Comparison of ENCODE assay signal across 19 mouse cellular contexts in the genomic region with DNA sequence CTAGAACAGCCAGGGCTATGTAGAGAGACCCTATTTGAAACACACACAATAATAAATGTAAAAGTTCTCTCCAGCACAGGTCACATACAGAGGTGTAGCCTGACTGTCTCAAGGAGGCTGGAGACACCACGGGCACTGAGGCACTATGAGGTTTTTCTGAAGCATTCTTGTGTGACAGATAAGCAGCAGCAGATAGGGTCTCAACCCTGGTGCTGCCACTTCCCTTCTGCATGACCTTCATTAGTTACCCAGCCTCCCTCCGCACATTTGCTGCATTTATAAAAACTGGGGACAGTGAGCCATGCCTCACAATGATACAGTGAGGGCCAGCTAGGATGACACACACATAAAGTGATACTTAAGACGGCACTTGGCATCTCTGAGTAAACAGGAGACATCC. TPM values are rescaled to one million over a fixed set of nuclear protein-coding genes. Genes with fewer than 3 reads are reported as not detected.
DNase-seq lines count a peak whose midpoint lies in the region; ATAC-seq and TF ChIP-seq lines count a peak whose summit lies in the region.
"Had no signal": no experiment of that assay in that cellular context is flagged by ENCODE, and none has a peak within 500 bp of the region (broad histone marks: within the 10 kb centered on the region; RNA-seq: fewer than 3 reads in every experiment).

No protein-coding gene starts in this region.

- peaks cover 5% of the 10 kb centered on the region; the same call in 1 of the 2 replicates for H3K4me1 ChIP-seq in hindbrain, postnatal 0 days (ENCODE audit: insufficient read depth, low read length)
- peaks cover 6% of the 10 kb centered on the region; the same call in 1 of the 2 replicates for H3K4me1 ChIP-seq in hindbrain, embryonic 14.5 days (replicated peaks; ENCODE audit: control insufficient read depth, insufficient read depth, low read length)
- peaks cover 21% of the 10 kb centered on the region for H3K4me1 ChIP-seq in limb, embryonic 12.5 days (replicated peaks)
- H3K4me1 ChIP-seq in limb, embryonic 10.5 days: peaks cover 23% of the 10 kb centered on the region
- peaks cover 47% of the 10 kb centered on the region for H3K4me1 ChIP-seq in megakaryocyte, embryonic 14.5 days

- H3K36me3 ChIP-seq in hindbrain, postnatal 0 days (ENCODE audit: insufficient read depth, low read length): no peaks in the 10 kb centered on the region
- H3K36me3 ChIP-seq in hindbrain, embryonic 14.5 days (replicated peaks; ENCODE audit: control insufficient read depth, insufficient read depth): 0 out of 2 replicates have a peak, but pooled peaks cover 6% of the 10 kb centered on the region
- H3K36me3 ChIP-seq in limb, embryonic 12.5 days: peaks cover 36% of the 10 kb centered on the region
- H3K36me3 ChIP-seq in limb, embryonic 10.5 days: peaks cover 38% of the 10 kb centered on the region
- H3K36me3 ChIP-seq in megakaryocyte, embryonic 14.5 days (replicated peaks; ENCODE audit: low read length): peaks cover 35% of the 10 kb centered on the region
- H3K36me3 ChIP-seq: forebrain, embryonic 15.5 days had no signal

- no peak for DNase-seq in hindbrain, postnatal 0 days (ENCODE audit: low spot score)
- no peak for DNase-seq in hindbrain, embryonic 14.5 days (ENCODE audit: low spot score)
- no peak for DNase-seq in limb, embryonic 10.5 days (ENCODE audit: low spot score)
- no peak for DNase-seq in urinary bladder, adult 2 months (ENCODE audit: low spot score)
- DNase-seq: adrenal gland, adult 8-10 months; adrenal gland, postnatal 36 days; cerebellum, adult 11 months; cerebellum, adult 8-10 months; cerebellum, postnatal 14 days; gastrocnemius, postnatal 25 days; heart, adult 11 months; heart, postnatal 10 days had no signal

- H3K4me2 ChIP-seq in hindbrain, postnatal 0 days (ENCODE audit: low read depth, low read length): no peak overlapping the region
- no peak overlapping the region for H3K4me2 ChIP-seq in hindbrain, embryonic 14.5 days (replicated peaks)
- no peak overlapping the region for H3K4me2 ChIP-seq in limb, embryonic 12.5 days
- H3K4me2 ChIP-seq: embryonic facial prominence, embryonic 12.5 days; forebrain, embryonic 15.5 days; hindbrain, embryonic 13.5 days had no signal

- no peaks in the 10 kb centered on the region for H3K9me3 ChIP-seq in hindbrain, postnatal 0 days (ENCODE audit: low read length)
- H3K9me3 ChIP-seq in hindbrain, embryonic 14.5 days (ENCODE audit: control insufficient read depth, low read length): no peaks in the 10 kb centered on the region
- H3K9me3 ChIP-seq in limb, embryonic 12.5 days: no peaks in the 10 kb centered on the region; the same call in 1 of the 2 replicates
- no peaks in the 10 kb centered on the region for H3K9me3 ChIP-seq in limb, embryonic 10.5 days (replicated peaks)
- no peaks in the 10 kb centered on the region for H3K9me3 ChIP-seq in megakaryocyte, embryonic 14.5 days
- H3K9me3 ChIP-seq: embryonic facial prominence, embryonic 12.5 days; forebrain, embryonic 15.5 days; hindbrain, embryonic 13.5 days had no signal

- H3K27ac ChIP-seq in hindbrain, postnatal 0 days: no peak overlapping the region
- no peak overlapping the region for H3K27ac ChIP-seq in hindbrain, embryonic 14.5 days
- H3K27ac ChIP-seq in limb, embryonic 12.5 days: no peak overlapping the region
- H3K27ac ChIP-seq in limb, embryonic 10.5 days: no peak overlapping the region
- H3K27ac ChIP-seq: embryonic facial prominence, embryonic 12.5 days; forebrain, embryonic 15.5 days; hindbrain, embryonic 13.5 days had no signal

- 88% methylated on average over 3 of the region's 3 CpGs for WGBS in hindbrain, postnatal 0 days
- 87% methylated on average over 3 of the region's 3 CpGs for WGBS in hindbrain, embryonic 14.5 days
- 86% methylated on average over 3 of the region's 3 CpGs for WGBS in limb, embryonic 12.5 days
- 89% methylated on average over 3 of the region's 3 CpGs for WGBS in limb, embryonic 10.5 days

- no peak overlapping the region for H3K4me3 ChIP-seq in hindbrain, postnatal 0 days (ENCODE audit: low read length)
- no peak overlapping the region for H3K4me3 ChIP-seq in hindbrain, embryonic 14.5 days (replicated peaks; ENCODE audit: low read length)
- H3K4me3 ChIP-seq in limb, embryonic 12.5 days (replicated peaks): no peak overlapping the region
- no peak overlapping the region for H3K4me3 ChIP-seq in limb, embryonic 10.5 days
- peak overlapping the region; percentile 72 for H3K4me3 ChIP-seq in megakaryocyte, embryonic 14.5 days (replicated peaks)
- H3K4me3 ChIP-seq: embryonic facial prominence, embryonic 12.5 days; forebrain, embryonic 15.5 days; hindbrain, embryonic 13.5 days had no signal

- no peaks in the 10 kb centered on the region for H3K27me3 ChIP-seq in hindbrain, postnatal 0 days (ENCODE audit: insufficient read depth, low read length)
- H3K27me3 ChIP-seq in hindbrain, embryonic 14.5 days (ENCODE audit: control insufficient read depth, insufficient read depth, low read length): no peaks in the 10 kb centered on the region
- no peaks in the 10 kb centered on the region for H3K27me3 ChIP-seq in limb, embryonic 12.5 days
- H3K27me3 ChIP-seq in limb, embryonic 10.5 days (ENCODE audit: low read depth, poor library complexity, severe bottlenecking): no peaks in the 10 kb centered on the region
- no peaks in the 10 kb centered on the region for H3K27me3 ChIP-seq in megakaryocyte, embryonic 14.5 days (replicated peaks)
- H3K27me3 ChIP-seq: embryonic facial prominence, embryonic 12.5 days; forebrain, embryonic 15.5 days; hindbrain, embryonic 13.5 days had no signal

- ATAC-seq in hindbrain, postnatal 0 days: no peak
- no peak for ATAC-seq in hindbrain, embryonic 14.5 days (ENCODE audit: low FRiP score)
- no peak for ATAC-seq in limb, embryonic 12.5 days (ENCODE audit: insufficient number of reproducible peaks, insufficient read depth, low FRiP score, low TSS enrichment, low read depth)
- no peak for ATAC-seq in megakaryocyte, adult 5-6 weeks (ENCODE audit: poor library complexity, severe bottlenecking)
- ATAC-seq: forebrain, embryonic 15.5 days had no signal

- 0 out of 2 replicates have a peak overlapping the region, but pooled peaks have one; percentile 9 for H3K9ac ChIP-seq in hindbrain, postnatal 0 days (replicated peaks; ENCODE audit: low read length)
- H3K9ac ChIP-seq in hindbrain, embryonic 14.5 days: no peak overlapping the region
- H3K9ac ChIP-seq in limb, embryonic 12.5 days (replicated peaks): 0 out of 2 replicates have a peak overlapping the region, but pooled peaks have one; percentile 27
- H3K9ac ChIP-seq: embryonic facial prominence, embryonic 12.5 days; forebrain, embryonic 15.5 days; hindbrain, embryonic 13.5 days had no signal

- no peak for TF ChIP-seq CTCF in hindbrain, postnatal 0 days (IDR thresholded peaks at IDR 0.05; ENCODE audit: low read depth)

RNA-seq across cellular contexts. Expression of a gene that starts 8.5 kb away (rescaled TPM):
- total RNA-seq in hindbrain, postnatal 0 days (2014; rRNA removed): 52.5 and 75.6 TPM in 2 replicates
- 115 and 124 TPM in 2 replicates for polyA plus RNA-seq in hindbrain, postnatal 0 days (2015; fragmentation: Nextera tagmentation; extraction: Ambion mirVana)
- 102 and 103 TPM in 2 replicates for polyA plus RNA-seq in hindbrain, embryonic 14.5 days (2014; fragmentation: Nextera tagmentation; extraction: Ambion mirVana)
- polyA plus RNA-seq in limb, embryonic 12.5 days (2016; fragmentation: Nextera tagmentation; extraction: Ambion mirVana): 86.2 and 88.6 TPM in 2 replicates
- 71.4 and 73.5 TPM in 2 replicates for polyA plus RNA-seq in limb, embryonic 10.5 days (2016; fragmentation: Nextera tagmentation; extraction: Ambion mirVana)
- polyA plus RNA-seq in megakaryocyte, embryonic 14.5 days (2012; ENCODE audit: insufficient read depth, low replicate concordance): 132 and 150 TPM in 2 replicates
- total RNA-seq in megakaryocyte, adult 5-6 weeks (2015): 81.2 and 84.5 TPM in 2 replicates
- 32.8 and 37.5 TPM in 2 replicates for total RNA-seq in megakaryocyte, adult 5-6 weeks (2017)
- polyA plus RNA-seq in urinary bladder, adult 2 months (2012; rRNA removed): 64.2 and 81.2 TPM in 2 replicates

RNA-seq across cellular contexts. Expression of a gene that starts 9.4 kb away (rescaled TPM):
- 5.9 and 14.8 TPM in 2 replicates for total RNA-seq in hindbrain, postnatal 0 days (2014; rRNA removed)
- 20.6 and 23.5 TPM in 2 replicates for polyA plus RNA-seq in hindbrain, postnatal 0 days (2015; fragmentation: Nextera tagmentation; extraction: Ambion mirVana)
- polyA plus RNA-seq in hindbrain, embryonic 14.5 days (2014; fragmentation: Nextera tagmentation; extraction: Ambion mirVana): 11.9 and 13.3 TPM in 2 replicates
- 28.2 and 29.8 TPM in 2 replicates for polyA plus RNA-seq in limb, embryonic 12.5 days (2016; fragmentation: Nextera tagmentation; extraction: Ambion mirVana)
- polyA plus RNA-seq in limb, embryonic 10.5 days (2016; fragmentation: Nextera tagmentation; extraction: Ambion mirVana): 23.8 and 25.6 TPM in 2 replicates
- 7.1 and 45.9 TPM in 2 replicates for polyA plus RNA-seq in megakaryocyte, embryonic 14.5 days (2012; ENCODE audit: insufficient read depth, low replicate concordance)
- total RNA-seq in megakaryocyte, adult 5-6 weeks (2015): 0.47 and 0.78 TPM in 2 replicates
- total RNA-seq in megakaryocyte, adult 5-6 weeks (2017): 2.3 and 2.6 TPM in 2 replicates
- 18.7 and 21.4 TPM in 2 replicates for polyA plus RNA-seq in urinary bladder, adult 2 months (2012; rRNA removed)

RNA-seq across cellular contexts. Expression of a gene that starts 9.5 kb away (rescaled TPM):
- total RNA-seq in hindbrain, postnatal 0 days (2014; rRNA removed): 2,630 and 2,808 TPM in 2 replicates
- polyA plus RNA-seq in hindbrain, postnatal 0 days (2015; fragmentation: Nextera tagmentation; extraction: Ambion mirVana): 847 and 901 TPM in 2 replicates
- 911 and 1,154 TPM in 2 replicates for polyA plus RNA-seq in hindbrain, embryonic 14.5 days (2014; fragmentation: Nextera tagmentation; extraction: Ambion mirVana)
- 1,443 and 1,486 TPM in 2 replicates for polyA plus RNA-seq in limb, embryonic 12.5 days (2016; fragmentation: Nextera tagmentation; extraction: Ambion mirVana)
- polyA plus RNA-seq in limb, embryonic 10.5 days (2016; fragmentation: Nextera tagmentation; extraction: Ambion mirVana): 1,143 and 1,168 TPM in 2 replicates
- 120 and 279 TPM in 2 replicates for polyA plus RNA-seq in megakaryocyte, embryonic 14.5 days (2012; ENCODE audit: insufficient read depth, low replicate concordance)
- total RNA-seq in megakaryocyte, adult 5-6 weeks (2015): 2,783 and 3,111 TPM in 2 replicates
- 4,808 and 5,330 TPM in 2 replicates for total RNA-seq in megakaryocyte, adult 5-6 weeks (2017)
- 4,684 and 6,324 TPM in 2 replicates for polyA plus RNA-seq in urinary bladder, adult 2 months (2012; rRNA removed)

RNA-seq across cellular contexts. Expression of a gene that starts 20.4 kb away (rescaled TPM):
- 0.21 and 0.83 TPM in 2 replicates for total RNA-seq in hindbrain, postnatal 0 days (2014; rRNA removed)
- 1.2 and 1.4 TPM in 2 replicates for polyA plus RNA-seq in hindbrain, postnatal 0 days (2015; fragmentation: Nextera tagmentation; extraction: Ambion mirVana)
- 1.8 and 1.9 TPM in 2 replicates for polyA plus RNA-seq in hindbrain, embryonic 14.5 days (2014; fragmentation: Nextera tagmentation; extraction: Ambion mirVana)
- polyA plus RNA-seq in limb, embryonic 12.5 days (2016; fragmentation: Nextera tagmentation; extraction: Ambion mirVana): 11.7 and 12.9 TPM in 2 replicates
- polyA plus RNA-seq in limb, embryonic 10.5 days (2016; fragmentation: Nextera tagmentation; extraction: Ambion mirVana): 4.0 and 8.9 TPM in 2 replicates
- 0.07 TPM in 1 of 2 replicates, not detected in the other for polyA plus RNA-seq in megakaryocyte, embryonic 14.5 days (2012; ENCODE audit: insufficient read depth, low replicate concordance)
- total RNA-seq in megakaryocyte, adult 5-6 weeks (2015): 0.67 TPM in 1 of 2 replicates, not detected in the other
- 0.37 TPM in 1 of 2 replicates, not detected in the other for total RNA-seq in megakaryocyte, adult 5-6 weeks (2017)
- 1.7 and 2.0 TPM in 2 replicates for polyA plus RNA-seq in urinary bladder, adult 2 months (2012; rRNA removed)
- total RNA-seq: hematopoietic stem cell, adult 5-6 weeks had no signal

RNA-seq across cellular contexts. Expression of a gene that starts 25.0 kb away (rescaled TPM):
- 97.8 and 105 TPM in 2 replicates for total RNA-seq in hindbrain, postnatal 0 days (2014; rRNA removed)
- polyA plus RNA-seq in hindbrain, postnatal 0 days (2015; fragmentation: Nextera tagmentation; extraction: Ambion mirVana): 70.1 and 72.0 TPM in 2 replicates
- 42.9 and 48.0 TPM in 2 replicates for polyA plus RNA-seq in hindbrain, embryonic 14.5 days (2014; fragmentation: Nextera tagmentation; extraction: Ambion mirVana)
- polyA plus RNA-seq in limb, embryonic 12.5 days (2016; fragmentation: Nextera tagmentation; extraction: Ambion mirVana): 56.8 and 62.0 TPM in 2 replicates
- 55.6 and 60.1 TPM in 2 replicates for polyA plus RNA-seq in limb, embryonic 10.5 days (2016; fragmentation: Nextera tagmentation; extraction: Ambion mirVana)
- 14.4 and 22.8 TPM in 2 replicates for polyA plus RNA-seq in megakaryocyte, embryonic 14.5 days (2012; ENCODE audit: insufficient read depth, low replicate concordance)
- total RNA-seq in megakaryocyte, adult 5-6 weeks (2015): 20.9 and 23.7 TPM in 2 replicates
- 38.3 and 44.1 TPM in 2 replicates for total RNA-seq in megakaryocyte, adult 5-6 weeks (2017)
- polyA plus RNA-seq in urinary bladder, adult 2 months (2012; rRNA removed): 55.0 and 79.5 TPM in 2 replicates
